Mouse (Mus musculus) right cerebral cortex, postnatal 36 days (tissue): Measurements from ENCODE around the gene Rcc2.

Experiments
- DNase-seq, 2 experiments: peaks; one replicate each; pipeline ENCODE4 v3.0.0; 2022; ENCODE audit warnings: low spot score in 2 of 2, mixed read lengths in 1 of 2

Gene Rcc2

DNA sequence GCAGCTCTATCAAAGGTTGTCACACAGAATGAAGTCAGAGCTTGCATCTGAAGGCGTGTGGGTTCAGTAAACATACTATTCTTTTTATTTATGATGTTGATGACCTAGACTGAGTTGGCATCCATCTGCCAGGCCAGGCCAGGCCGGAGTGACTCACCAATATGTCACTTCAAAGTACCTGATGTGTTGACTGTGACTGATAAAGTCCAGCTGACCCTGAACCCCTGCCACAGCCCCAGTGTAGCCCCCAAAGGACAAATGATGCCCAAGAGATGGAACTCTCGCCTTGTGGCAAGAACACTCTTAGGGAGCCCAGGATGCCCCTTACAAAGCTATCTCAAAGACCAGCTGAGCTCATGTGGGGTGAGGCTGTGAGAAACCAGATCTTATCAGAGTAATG is 55.5 kb downstream of the Rcc2 start:
- DNase-seq = no peak

DNA sequence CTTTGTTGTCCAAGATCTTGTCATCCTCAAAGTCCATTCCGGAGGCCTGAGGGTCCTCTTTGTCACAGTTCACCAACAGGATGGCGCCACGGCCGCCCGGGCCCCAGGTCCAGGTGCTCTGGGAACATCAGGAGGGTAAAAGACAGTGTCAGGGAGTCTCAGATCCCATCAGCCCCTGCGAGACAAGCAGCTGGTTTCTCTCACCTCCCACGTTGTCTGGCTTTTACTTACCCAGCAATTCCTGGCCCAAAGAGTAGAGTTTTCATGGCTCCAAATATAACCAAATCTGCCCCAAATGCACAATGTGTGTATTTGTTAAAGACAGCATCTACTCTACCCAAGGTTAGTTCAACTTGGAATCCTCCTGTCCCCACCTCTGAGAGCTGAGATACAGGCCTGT is 61.3 kb downstream of the Rcc2 start:
- DNase-seq = no peak

DNA sequence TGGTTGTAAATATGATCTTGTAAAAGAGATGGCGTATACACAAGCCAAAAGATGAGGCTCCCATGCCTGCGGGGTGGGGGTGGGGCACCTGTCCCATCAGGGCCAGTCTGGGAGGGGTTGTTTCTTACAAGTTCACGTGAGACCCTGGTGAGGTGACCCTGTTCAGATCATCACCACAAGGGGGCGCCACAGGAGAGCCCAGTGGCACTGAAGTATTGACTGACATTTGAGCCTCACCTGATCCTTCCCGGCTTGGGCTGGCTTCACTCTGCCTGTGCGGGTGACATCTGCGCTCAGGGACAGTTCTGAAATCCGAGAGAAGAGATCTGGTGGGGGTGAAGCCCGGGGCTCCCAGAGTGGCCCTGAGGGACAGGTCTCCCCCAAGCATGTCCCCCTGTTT is 62.8 kb downstream of the Rcc2 start:
- DNase-seq = no peak

DNA sequence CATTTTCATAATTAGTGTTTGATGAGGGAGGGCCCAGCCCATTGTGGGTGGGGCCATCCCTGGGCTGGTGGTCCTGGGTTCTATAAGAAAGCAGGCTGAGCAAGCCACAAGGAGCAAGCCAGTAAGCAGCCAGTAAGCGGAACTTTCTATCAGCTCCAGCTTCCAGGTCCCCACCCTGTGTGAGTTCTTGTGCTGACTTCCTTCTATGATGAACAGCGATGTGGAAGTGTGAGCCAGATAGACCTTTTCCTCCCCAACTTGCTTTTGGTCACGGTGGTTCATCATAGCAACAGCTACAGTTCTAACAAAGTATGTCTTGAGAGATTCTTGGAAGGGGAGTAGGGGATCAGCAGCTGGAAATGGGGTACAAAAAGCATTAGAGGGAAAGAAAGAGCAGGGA is 65.6 kb downstream of the Rcc2 start:
- no peak for DNase-seq

DNA sequence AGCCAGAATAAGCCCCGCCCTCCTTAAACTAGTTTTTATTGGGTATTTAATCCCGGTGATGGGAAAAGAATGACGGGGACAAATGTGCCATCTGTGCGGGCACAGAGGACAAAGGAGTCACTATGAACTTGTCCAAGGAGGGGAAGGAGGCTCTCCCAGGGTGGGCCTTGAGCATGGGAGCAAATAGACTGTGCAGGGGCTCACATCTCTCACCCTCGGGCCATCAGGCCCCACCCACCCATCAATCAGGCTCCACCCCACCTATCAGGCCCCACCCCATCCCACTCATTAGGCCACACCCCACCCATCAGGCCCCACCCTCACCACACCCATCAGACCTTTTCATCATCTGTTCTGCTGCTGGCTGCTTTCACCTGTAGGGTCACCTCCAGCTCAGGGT is 68.6 kb downstream of the Rcc2 start:
- DNase-seq = no peak

DNA sequence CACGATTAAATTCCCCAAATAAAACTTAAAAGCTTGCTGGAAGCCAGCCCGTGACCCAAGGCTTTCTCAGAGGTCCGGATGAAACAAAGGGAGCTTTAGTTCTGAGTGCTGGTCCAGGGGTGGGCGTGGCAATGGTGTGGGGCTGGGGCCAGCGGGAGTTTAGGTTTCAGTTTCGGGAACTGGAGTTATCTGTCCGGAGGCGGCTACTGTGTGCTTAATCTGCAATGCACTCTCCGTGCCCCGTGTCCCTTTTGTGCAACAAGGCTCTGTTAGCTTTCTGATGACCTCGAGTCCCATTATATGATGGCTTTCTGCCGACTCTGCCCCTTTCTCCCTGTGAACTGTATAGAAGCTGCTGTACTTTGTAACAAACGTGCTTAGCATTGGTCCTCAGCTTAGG is 70.1 kb downstream of the Rcc2 start:
- DNase-seq = no peak

DNA sequence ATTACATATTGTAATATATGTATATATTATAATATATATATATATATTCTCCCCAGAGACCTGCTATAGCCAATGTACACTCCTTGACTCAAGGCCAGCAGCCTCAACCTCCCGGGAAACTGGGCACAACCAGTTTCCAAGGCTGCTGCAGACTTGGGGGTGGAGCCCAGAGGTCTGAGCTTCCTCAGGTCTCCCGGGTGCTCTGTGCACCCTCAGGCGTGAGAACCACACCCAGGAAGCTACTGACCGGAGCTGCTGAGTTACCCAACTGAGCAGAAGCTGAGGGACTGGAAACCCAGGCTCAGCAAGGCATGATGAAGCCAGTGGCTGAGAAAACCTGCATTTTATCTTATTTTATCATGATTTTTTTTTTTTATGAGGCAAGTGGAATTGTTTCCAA is 70.8 kb downstream of the Rcc2 start:
- no peak for DNase-seq
